Mouse (Mus musculus) forebrain, embryonic 13.5 days (tissue): ENCODE results near the gene Hps4. TPM values are rescaled to one million over a fixed set of nuclear protein-coding genes. Genes with fewer than 3 reads are reported as not detected.

Experiments
- ATAC-seq: fragments of 200-750 bp; cut with Nextera tagmentation; 2 replicates; pipeline ENCODE4 v1.8.0; 2017
- H3K27ac ChIP-seq: fragments of 300-500 bp; sonication (generic); 2 replicates; pipeline ENCODE4 v1.5.1; 2015; ENCODE audit warnings: inconsistent platforms, mild to moderate bottlenecking, moderate library complexity
- H3K27me3 ChIP-seq: fragments of 300-500 bp; sonication (generic); 2 replicates; pipeline ENCODE4 v1.6.1; 2015; ENCODE audit warnings: mild to moderate bottlenecking, inconsistent platforms
- H3K36me3 ChIP-seq: fragments of 300-500 bp; sonication (generic); 2 replicates; pipeline ENCODE4 v1.6.1; 2015; ENCODE audit warnings: mild to moderate bottlenecking, inconsistent platforms; ENCODE audit not compliant: poor library complexity, severe bottlenecking
- H3K4me1 ChIP-seq: fragments of 300-500 bp; sonication (generic); 2 replicates; pipeline ENCODE4 v1.6.1; 2015; ENCODE audit warnings: inconsistent platforms
- H3K4me2 ChIP-seq: fragments of 300-500 bp; sonication (generic); 2 replicates; pipeline ENCODE4 v1.6.1; 2015; ENCODE audit warnings: inconsistent platforms, mild to moderate bottlenecking, moderate library complexity
- H3K4me3 ChIP-seq: fragments of 300-500 bp; sonication (generic); 2 replicates; pipeline ENCODE4 v1.5.1; 2015; ENCODE audit warnings: mild to moderate bottlenecking, inconsistent platforms
- H3K9ac ChIP-seq: fragments of 300-500 bp; sonication (generic); 2 replicates; pipeline ENCODE4 v1.6.1; 2015; ENCODE audit warnings: mild to moderate bottlenecking, inconsistent platforms
- H3K9me3 ChIP-seq: fragments of 300-500 bp; sonication (generic); replicated peaks from 2 replicates; pipeline ENCODE4 v1.6.1; 2016; ENCODE audit warnings: inconsistent platforms
- WGBS: fragments of 180-500 bp; shearing (Covaris S2); methylation state at CpG from one replicate; pipeline ENCODE4 v1.1.7; 2015; 5-methylcytosine and 5-hydroxymethylcytosine counted together
- polyA plus RNA-seq: library from polyadenylated mRNA; unstranded; fragments of >200 nt; fragmentation: Nextera tagmentation; extraction: Ambion mirVana; gene quantifications from 2 replicates; pipeline ENCODE4 v1.2.1, GENCODE M21; 2015

The Hps4 gene
- polyA plus RNA-seq, 1 experiment from 2014 or later, result 28.9 TPM

DNA sequence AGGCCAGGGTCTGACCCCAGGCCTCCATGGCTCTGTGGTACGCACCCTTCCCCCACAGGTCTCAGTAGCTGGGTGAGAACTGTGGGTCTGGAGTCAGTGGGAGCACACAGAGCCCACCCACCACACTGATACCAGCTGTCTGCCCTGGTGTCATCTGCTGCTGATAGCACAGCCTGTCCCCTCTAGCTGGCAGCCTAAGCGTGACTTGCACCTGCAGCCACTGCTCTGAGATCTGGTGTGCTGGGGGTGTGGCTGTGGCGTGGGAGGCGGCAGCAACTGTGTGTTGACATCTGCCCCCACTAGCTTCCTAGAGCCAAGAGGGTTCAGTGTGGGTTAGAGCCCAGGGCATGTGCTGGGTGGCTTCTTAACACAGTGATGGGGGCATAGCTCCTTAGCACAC lies 33.2 kb downstream of the Hps4 start:
- Histone ChIP-seq H3K4me2 (no peak overlapping the region), H3K27ac (no peak overlapping the region), H3K36me3 (peaks cover 70% of the 10 kb centered on the region), H3K27me3 (no peaks in the 10 kb centered on the region), H3K4me3 (no peak overlapping the region), H3K9me3 (no peaks in the 10 kb centered on the region), H3K4me1 (peaks cover 22% of the 10 kb centered on the region), H3K9ac (no peak overlapping the region)
- no peak for ATAC-seq
- WGBS, result 88% methylated on average over 4 of the region's 4 CpGs

DNA sequence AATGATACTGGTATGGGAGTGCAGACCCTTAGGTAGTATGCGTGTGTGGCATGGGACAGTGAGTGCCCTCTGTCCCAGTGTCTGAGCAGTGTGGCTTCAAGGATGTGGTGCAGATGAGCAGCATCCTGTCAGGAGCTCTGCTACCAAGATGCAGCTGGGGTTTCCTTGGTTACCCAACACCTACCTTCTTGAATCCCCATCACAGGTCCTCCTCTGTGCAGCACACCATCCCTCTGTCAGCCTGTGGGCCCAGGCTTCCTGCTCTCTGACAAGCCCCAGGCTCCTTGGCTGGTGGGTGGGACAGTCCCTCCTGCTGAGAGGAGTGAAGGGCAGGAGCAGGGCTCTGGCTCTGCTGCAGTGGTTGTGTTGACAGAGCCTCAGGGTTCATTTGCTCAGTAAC lies 34.5 kb downstream of the Hps4 start:
- H3K4me1 ChIP-seq, result peaks cover 15% of the 10 kb centered on the region
- peaks cover 73% of the 10 kb centered on the region for H3K36me3 ChIP-seq
- no peak for ATAC-seq
- no peak overlapping the region for H3K4me3 ChIP-seq
- H3K9ac ChIP-seq, result no peak overlapping the region
- H3K27me3 ChIP-seq, result no peaks in the 10 kb centered on the region
- no peak overlapping the region; the same call in 1 of the 2 replicates for H3K27ac ChIP-seq
- no peak overlapping the region for H3K4me2 ChIP-seq
- no peaks in the 10 kb centered on the region for H3K9me3 ChIP-seq
- 83% methylated on average over 1 of the region's 1 CpGs for WGBS

- Histone ChIP-seq H3K9ac (no peak overlapping the region), H3K27me3 (no peaks in the 10 kb centered on the region), H3K27ac (no peak overlapping the region), H3K4me1 (peaks cover 10% of the 10 kb centered on the region), H3K4me2 (no peak overlapping the region), H3K4me3 (no peak overlapping the region), H3K36me3 (peaks cover 68% of the 10 kb centered on the region), H3K9me3 (no peaks in the 10 kb centered on the region)
- ATAC-seq, result no peak
- WGBS, result 87% methylated on average over 6 of the region's 6 CpGs
Observed at GRCm38 (mm10) chr5:112378716-112379115, 35.8 kb downstream of the Hps4 start.

- Histone ChIP-seq H3K27me3 (no peaks in the 10 kb centered on the region), H3K36me3 (peaks cover 65% of the 10 kb centered on the region), H3K27ac (no peak overlapping the region), H3K4me1 (peaks cover 10% of the 10 kb centered on the region), H3K9me3 (no peaks in the 10 kb centered on the region), H3K4me3 (no peak overlapping the region), H3K9ac (no peak overlapping the region), H3K4me2 (no peak overlapping the region)
- no peak for ATAC-seq
- WGBS, result 87% methylated on average over 11 of the region's 11 CpGs
Observed at GRCm38 (mm10) chr5:112381154-112381553, 38.3 kb downstream of the Hps4 start.

DNA sequence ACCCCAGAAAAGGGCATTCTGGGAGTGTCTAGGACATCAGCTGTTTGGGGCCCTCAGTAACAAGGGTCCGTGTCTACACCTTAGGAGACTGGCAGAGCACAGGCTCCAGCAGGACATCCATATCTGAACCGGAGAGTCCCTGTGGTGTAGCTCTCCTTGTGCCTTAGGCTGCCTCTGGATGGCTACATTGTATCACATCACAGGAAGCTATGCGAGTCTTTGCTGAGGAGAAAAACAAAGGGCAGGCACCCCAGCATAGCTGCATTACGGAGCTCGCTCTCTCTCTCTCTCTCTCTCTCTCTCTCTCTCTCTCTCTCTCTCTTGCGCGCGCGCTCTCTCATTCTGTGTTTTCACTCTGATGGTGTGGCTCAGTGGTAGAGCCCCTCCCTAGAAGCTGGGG lies 39.2 kb downstream of the Hps4 start:
- Histone ChIP-seq H3K36me3 (peaks cover 73% of the 10 kb centered on the region), H3K27ac (peak overlapping the region; percentile 63), H3K27me3 (no peaks in the 10 kb centered on the region), H3K4me3 (no peak overlapping the region), H3K4me1 (peaks cover 10% of the 10 kb centered on the region), H3K4me2 (no peak overlapping the region), H3K9me3 (no peaks in the 10 kb centered on the region), H3K9ac (no peak overlapping the region)
- no peak; the same call in 1 of the 2 replicates for ATAC-seq
- WGBS, result 58% methylated on average over 9 of the region's 9 CpGs

DNA sequence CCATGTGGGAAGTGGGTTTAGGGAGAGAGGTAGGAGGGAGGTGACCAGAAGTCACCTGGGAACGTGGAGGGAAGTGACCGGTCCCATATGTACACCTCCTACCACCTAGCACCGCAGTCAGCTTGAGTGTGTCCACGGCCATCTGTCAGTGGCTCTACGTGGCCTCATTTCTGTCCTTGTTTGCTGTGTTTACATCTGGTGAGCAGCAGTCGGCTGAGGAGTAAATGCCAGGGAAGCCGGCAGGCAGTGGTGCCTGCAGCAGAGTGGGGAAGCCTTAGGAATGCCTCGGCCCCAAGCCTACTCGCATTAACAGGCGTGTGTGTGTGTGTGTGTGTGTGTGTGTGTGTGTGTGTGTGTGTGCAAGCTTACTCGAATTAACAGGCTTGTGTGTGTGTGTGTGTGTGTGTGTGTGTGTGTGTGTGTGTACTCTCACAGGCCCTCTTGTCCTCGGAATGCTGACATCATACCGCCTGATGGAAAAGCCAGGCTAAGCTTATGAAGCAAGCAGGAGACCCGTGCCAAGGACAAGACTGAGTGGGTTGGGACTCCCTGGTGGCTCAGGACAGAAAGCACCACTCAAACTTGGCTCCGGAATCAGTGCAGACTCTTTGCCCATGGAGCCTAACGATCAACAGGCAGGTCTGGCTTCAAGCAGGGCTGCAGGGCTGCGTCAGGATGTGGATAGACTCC lies 39.9 kb downstream of the Hps4 start:
- Histone ChIP-seq H3K27ac (peak overlapping the region; percentile 63), H3K9me3 (no peaks in the 10 kb centered on the region), H3K4me3 (no peak overlapping the region), H3K36me3 (peaks cover 74% of the 10 kb centered on the region), H3K4me2 (no peak overlapping the region), H3K9ac (no peak overlapping the region), H3K4me1 (peaks cover 10% of the 10 kb centered on the region), H3K27me3 (no peaks in the 10 kb centered on the region)
- ATAC-seq, result no peak
- WGBS, result 74% methylated on average over 17 of the region's 17 CpGs

DNA sequence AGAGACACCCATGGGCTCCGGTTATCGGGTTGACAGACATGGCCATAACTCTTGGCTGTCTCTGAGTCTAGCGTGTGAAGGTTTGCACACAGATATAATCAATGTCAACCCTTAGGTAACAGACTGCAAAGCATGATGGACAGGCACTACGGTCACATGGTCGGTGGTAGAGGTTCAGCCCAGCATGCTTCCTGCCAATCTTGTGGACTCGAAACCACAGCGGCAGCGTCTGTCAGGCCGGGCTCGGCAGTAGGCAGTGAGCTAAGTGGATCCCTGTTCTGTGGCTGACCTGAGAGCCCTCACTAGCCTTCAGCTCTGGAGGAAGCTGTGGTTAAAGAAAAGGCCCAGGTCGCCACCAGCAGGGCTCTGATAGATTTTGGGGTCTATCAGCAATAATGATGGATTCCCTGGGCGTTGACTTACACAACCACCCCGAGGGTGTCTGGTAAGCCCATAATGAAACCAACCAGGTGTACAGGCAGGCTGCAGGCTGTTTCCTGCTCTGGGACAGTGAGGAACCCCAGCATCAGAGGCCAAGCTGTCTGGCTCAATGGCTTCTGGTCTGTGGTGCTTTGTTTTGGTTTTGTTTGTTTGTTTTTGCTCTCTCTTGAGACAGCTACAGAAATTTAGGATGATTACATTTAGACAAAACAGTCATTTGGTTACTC lies 42.1 kb downstream of the Hps4 start:
- no peak for ATAC-seq
- peaks cover 74% of the 10 kb centered on the region for H3K36me3 ChIP-seq
- H3K4me2 ChIP-seq, result no peak overlapping the region
- H3K4me1 ChIP-seq, result peaks cover 22% of the 10 kb centered on the region
- H3K4me3 ChIP-seq, result no peak overlapping the region
- H3K9me3 ChIP-seq, result no peaks in the 10 kb centered on the region
- H3K27ac ChIP-seq, result no peak overlapping the region
- no peaks in the 10 kb centered on the region for H3K27me3 ChIP-seq
- no peak overlapping the region for H3K9ac ChIP-seq
- 93% methylated on average over 13 of the region's 13 CpGs for WGBS

GRCm38 (mm10) chr5:112385973-112386372 lies 43.1 kb downstream of the Hps4 start:
- ATAC-seq, result no peak
- no peak overlapping the region for H3K4me2 ChIP-seq
- no peaks in the 10 kb centered on the region for H3K27me3 ChIP-seq
- no peaks in the 10 kb centered on the region for H3K9me3 ChIP-seq
- no peak overlapping the region for H3K4me3 ChIP-seq
- 84% methylated on average over 2 of the region's 2 CpGs for WGBS
- H3K9ac ChIP-seq, result no peak overlapping the region
- H3K36me3 ChIP-seq, result peaks cover 73% of the 10 kb centered on the region
- no peak overlapping the region for H3K27ac ChIP-seq
- peaks cover 27% of the 10 kb centered on the region for H3K4me1 ChIP-seq

DNA sequence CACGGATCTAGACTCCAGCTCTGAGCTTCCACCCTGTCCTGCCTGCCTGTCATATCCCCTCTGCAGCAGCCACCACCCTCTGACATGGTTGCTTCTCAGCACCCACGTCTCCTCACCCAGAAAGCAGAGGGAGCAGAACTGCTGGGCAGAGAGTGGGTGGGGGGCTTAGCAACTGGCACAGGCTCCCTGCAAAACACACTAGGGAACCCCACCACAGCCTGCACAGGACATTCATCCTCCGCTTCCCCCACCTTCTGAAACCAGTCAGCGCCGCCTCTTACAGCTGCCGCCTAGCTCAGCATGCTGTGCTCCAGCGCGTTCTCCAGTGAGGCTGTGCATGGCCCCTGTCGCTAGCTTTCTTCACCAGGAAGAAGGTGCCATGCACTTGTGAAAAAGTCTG lies 46.5 kb downstream of the Hps4 start:
- no peak overlapping the region for H3K4me2 ChIP-seq
- H3K36me3 ChIP-seq, result peaks cover 75% of the 10 kb centered on the region
- ATAC-seq, result no peak
- peaks cover 48% of the 10 kb centered on the region for H3K4me1 ChIP-seq
- H3K4me3 ChIP-seq, result no peak overlapping the region
- H3K9ac ChIP-seq, result no peak overlapping the region
- no peaks in the 10 kb centered on the region for H3K9me3 ChIP-seq
- 78% methylated on average over 9 of the region's 9 CpGs for WGBS
- H3K27ac ChIP-seq, result no peak overlapping the region
- no peaks in the 10 kb centered on the region for H3K27me3 ChIP-seq

DNA sequence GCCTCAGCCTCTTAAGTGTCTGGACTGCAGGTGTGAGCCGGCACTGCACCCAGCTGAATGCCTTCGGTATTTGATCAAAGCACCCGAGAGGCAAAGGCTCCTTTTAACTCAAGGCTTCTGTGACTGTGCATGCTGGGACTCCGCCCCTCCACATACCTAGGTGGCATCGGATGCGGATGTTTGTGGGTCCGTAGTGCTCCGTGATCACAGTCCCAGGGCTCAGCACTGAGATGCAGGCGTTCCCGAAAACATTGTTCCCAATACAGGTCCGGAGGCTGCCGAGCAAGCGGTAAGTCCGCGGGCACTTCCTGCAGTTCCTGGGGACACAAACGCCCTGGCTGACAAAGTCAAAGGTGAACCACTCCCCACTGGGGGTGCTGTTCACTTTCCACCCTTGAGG lies 48.1 kb downstream of the Hps4 start:
- Histone ChIP-seq H3K36me3 (peaks cover 59% of the 10 kb centered on the region), H3K9me3 (no peaks in the 10 kb centered on the region), H3K4me3 (no peak overlapping the region), H3K27me3 (no peaks in the 10 kb centered on the region), H3K4me1 (peaks cover 59% of the 10 kb centered on the region), H3K27ac (no peak overlapping the region), H3K4me2 (no peak overlapping the region; the same call in 1 of the 2 replicates), H3K9ac (0 out of 2 replicates have a peak overlapping the region, but pooled peaks have one; percentile 3)
- 72% methylated on average over 16 of the region's 16 CpGs for WGBS
- ATAC-seq, result no peak

DNA sequence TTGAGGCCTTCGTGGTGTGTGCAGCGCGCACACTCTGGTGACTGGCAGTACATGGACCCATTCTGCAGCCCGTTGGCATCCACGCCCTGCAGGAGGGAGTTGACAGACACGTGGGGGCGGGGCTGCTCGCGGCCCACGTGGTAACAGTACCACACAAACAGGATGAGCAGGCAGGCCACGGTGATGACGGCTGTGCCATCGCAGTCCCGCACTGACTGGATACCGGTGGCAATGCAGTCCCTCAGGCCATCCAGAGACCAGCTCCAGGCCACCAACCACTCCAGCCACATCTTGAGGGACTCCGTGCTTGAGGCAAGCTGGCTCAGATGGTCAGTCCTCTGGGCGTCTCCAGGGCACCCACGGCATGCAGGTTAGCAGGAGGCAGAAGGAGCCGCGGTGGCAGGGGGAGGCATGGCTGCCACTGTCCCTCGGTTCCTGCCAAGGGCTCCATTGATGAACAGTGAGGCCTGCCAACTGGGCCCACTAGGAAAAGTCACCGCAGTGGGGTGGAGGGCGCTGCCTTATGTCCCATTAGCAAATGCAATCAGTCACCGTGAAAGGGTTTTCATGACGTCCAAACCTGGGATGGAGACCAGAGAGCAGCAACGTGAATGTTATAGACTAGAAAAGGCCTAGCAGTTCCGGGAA lies 48.9 kb downstream of the Hps4 start:
- Histone ChIP-seq H3K4me1 (peaks cover 65% of the 10 kb centered on the region), H3K9me3 (no peaks in the 10 kb centered on the region), H3K27ac (no peak overlapping the region), H3K9ac (no peak overlapping the region), H3K4me3 (no peak overlapping the region), H3K4me2 (0 out of 2 replicates have a peak overlapping the region, but pooled peaks have one; percentile 5), H3K27me3 (no peaks in the 10 kb centered on the region), H3K36me3 (peaks cover 51% of the 10 kb centered on the region)
- WGBS, result 64% methylated on average over 27 of the region's 27 CpGs
- no peak for ATAC-seq

DNA sequence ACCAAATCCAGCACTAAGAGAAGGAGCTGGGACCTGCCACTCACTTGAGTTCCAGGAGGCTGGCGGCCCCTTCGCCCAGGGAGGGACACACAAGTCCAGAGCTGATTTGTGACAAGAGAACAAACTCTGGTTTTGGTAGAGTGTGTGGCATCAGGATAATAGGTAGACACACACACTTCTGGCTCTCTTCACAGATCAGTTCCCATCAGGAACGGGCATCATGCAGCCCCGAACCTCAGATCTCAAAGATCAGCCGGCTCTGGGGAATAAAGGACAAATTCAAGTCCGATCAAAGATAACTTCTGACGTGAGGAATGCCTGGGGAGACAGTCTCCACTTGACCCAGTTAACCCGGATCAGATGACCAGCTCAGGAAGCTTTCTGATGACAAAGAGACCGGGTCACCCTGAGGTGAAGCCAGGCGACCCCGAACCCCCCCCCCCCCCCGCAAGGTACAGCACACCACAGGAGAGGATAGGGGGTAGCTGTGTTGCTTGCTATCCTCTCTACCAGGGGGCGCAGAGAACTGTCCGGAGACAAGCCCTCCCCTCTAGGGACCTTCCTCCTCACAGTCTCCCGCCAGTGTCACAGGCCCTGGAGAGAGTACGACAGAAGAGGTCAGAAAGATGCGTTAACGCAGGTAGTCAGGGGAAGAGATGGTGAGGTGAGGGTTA lies 51.0 kb downstream of the Hps4 start:
- no peaks in the 10 kb centered on the region for H3K27me3 ChIP-seq
- H3K9ac ChIP-seq, result peak overlapping the region; percentile 82
- peaks cover 30% of the 10 kb centered on the region for H3K36me3 ChIP-seq
- H3K4me1 ChIP-seq, result peaks cover 62% of the 10 kb centered on the region
- H3K4me2 ChIP-seq, result peak overlapping the region; percentile 89
- WGBS, result 8% methylated on average over 18 of the region's 18 CpGs
- H3K27ac ChIP-seq, result no peak overlapping the region
- ATAC-seq, result peak; percentile 44
- H3K9me3 ChIP-seq, result no peaks in the 10 kb centered on the region
- H3K4me3 ChIP-seq, result peak overlapping the region; percentile 70
